Comparison of ENCODE assay signal across 13 mouse cellular contexts in genomic region chr6:129260034-129260433, GRCm38 (mm10). TPM values are rescaled to one million over a fixed set of nuclear protein-coding genes. Genes with fewer than 3 reads are reported as not detected.
DNase-seq lines count a peak whose midpoint lies in the region; ATAC-seq and TF ChIP-seq lines count a peak whose summit lies in the region.
"Had no signal": no experiment of that assay in that cellular context is flagged by ENCODE, and none has a peak within 500 bp of the region (broad histone marks: within the 10 kb centered on the region; RNA-seq: fewer than 3 reads in every experiment).

No protein-coding gene starts in this region.

- no peaks in the 10 kb centered on the region for H3K9me3 ChIP-seq in heart, embryonic 11.5 days (replicated peaks; ENCODE audit: control insufficient read depth, low read length)
- H3K9me3 ChIP-seq in lung, postnatal 0 days (ENCODE audit: low read length) = no peaks in the 10 kb centered on the region
- H3K9me3 ChIP-seq: heart, embryonic 13.5 days; midbrain, embryonic 15.5 days had no signal

- H3K27ac ChIP-seq in heart, adult 2 months = no peak overlapping the region
- no peak overlapping the region for H3K27ac ChIP-seq in heart, embryonic 11.5 days (ENCODE audit: low read depth, low read length)
- no peak overlapping the region for H3K27ac ChIP-seq in lung, postnatal 0 days (ENCODE audit: low read length)
- H3K27ac ChIP-seq: heart, embryonic 13.5 days; midbrain, embryonic 15.5 days had no signal

- no peaks in the 10 kb centered on the region for H3K79me2 ChIP-seq in heart, adult 2 months (replicated peaks; ENCODE audit: control insufficient read depth, insufficient read depth, low read length)

- no peak overlapping the region for H3K4me2 ChIP-seq in heart, embryonic 11.5 days
- H3K4me2 ChIP-seq in lung, postnatal 0 days (replicated peaks; ENCODE audit: low read depth, low read length) = no peak overlapping the region
- H3K4me2 ChIP-seq: heart, embryonic 13.5 days; midbrain, embryonic 15.5 days had no signal

- no peak overlapping the region for H3K9ac ChIP-seq in heart, adult 2 months (ENCODE audit: low read depth, low read length)
- H3K9ac ChIP-seq in heart, embryonic 11.5 days (ENCODE audit: low read depth, low read length) = no peak overlapping the region
- H3K9ac ChIP-seq in lung, postnatal 0 days (replicated peaks; ENCODE audit: low read depth) = no peak overlapping the region
- H3K9ac ChIP-seq: heart, embryonic 13.5 days; midbrain, embryonic 15.5 days had no signal

- no peak for TF ChIP-seq POLR2A in heart, adult 2 months (IDR thresholded peaks at IDR 0.05; ENCODE audit: insufficient read depth, low read depth, low read length)

- DNase-seq in heart, adult 2 months = no peak
- peak; percentile 25 for DNase-seq in lung, postnatal 0 days (ENCODE audit: low spot score)
- no peak for DNase-seq in lung, postnatal 10 days
- peak; percentile 70 for DNase-seq in splenic B cell, adult 2 months (ENCODE audit: low read depth, low spot score)
- no peak for DNase-seq in cerebellum, adult 9-11 months
- DNase-seq in heart, adult 11 months = no peak
- DNase-seq: thymus, adult 18-20 months had no signal

- TF ChIP-seq CTCF in heart, adult 2 months (IDR thresholded peaks at IDR 0.05) = peak; percentile 76
- peak; percentile 63 for TF ChIP-seq CTCF in lung, postnatal 0 days (IDR thresholded peaks at IDR 0.05)

- no peak for TF ChIP-seq EP300 in heart, adult 2 months (IDR thresholded peaks at IDR 0.05; ENCODE audit: insufficient read depth, low read depth, low read length)
- TF ChIP-seq EP300 in lung, postnatal 0 days (IDR thresholded peaks at IDR 0.05) = no peak

- no peak overlapping the region for H3K4me3 ChIP-seq in heart, adult 2 months
- no peak overlapping the region for H3K4me3 ChIP-seq in heart, embryonic 11.5 days (ENCODE audit: low read depth, low read length)
- H3K4me3 ChIP-seq in lung, postnatal 0 days (ENCODE audit: low read depth, low read length) = no peak overlapping the region
- H3K4me3 ChIP-seq: heart, embryonic 13.5 days; midbrain, embryonic 15.5 days had no signal

- H3K4me1 ChIP-seq in heart, adult 2 months (ENCODE audit: control insufficient read depth, insufficient read depth, low read length) = no peaks in the 10 kb centered on the region
- no peaks in the 10 kb centered on the region for H3K4me1 ChIP-seq in heart, embryonic 11.5 days (ENCODE audit: control insufficient read depth, insufficient read depth, low read length)
- no peaks in the 10 kb centered on the region for H3K4me1 ChIP-seq in lung, postnatal 0 days (ENCODE audit: insufficient read depth, low read depth, low read length)
- H3K4me1 ChIP-seq: heart, embryonic 13.5 days; midbrain, embryonic 15.5 days had no signal

- H3K27me3 ChIP-seq in heart, adult 2 months (ENCODE audit: control insufficient read depth, insufficient read depth, low read length) = no peaks in the 10 kb centered on the region
- no peaks in the 10 kb centered on the region for H3K27me3 ChIP-seq in heart, embryonic 11.5 days (ENCODE audit: control insufficient read depth, insufficient read depth, low read length)
- H3K27me3 ChIP-seq in lung, postnatal 0 days (replicated peaks; ENCODE audit: insufficient read depth, low read length) = no peaks in the 10 kb centered on the region
- H3K27me3 ChIP-seq in splenic B cell, adult 2 months (ENCODE audit: control insufficient read depth, insufficient read depth, low read length, poor library complexity, severe bottlenecking) = no peaks in the 10 kb centered on the region
- H3K27me3 ChIP-seq: heart, embryonic 13.5 days; midbrain, embryonic 15.5 days had no signal

- ATAC-seq in heart, embryonic 11.5 days (replicated peaks; ENCODE audit: insufficient number of reproducible peaks, low FRiP score, low TSS enrichment) = no peak
- ATAC-seq in lung, postnatal 0 days = no peak
- ATAC-seq in common myeloid progenitor, adult 5-6 weeks (replicated peaks; ENCODE audit: low read depth, poor library complexity, severe bottlenecking) = peak; percentile 68
- ATAC-seq: midbrain, embryonic 15.5 days had no signal

- no peaks in the 10 kb centered on the region for H3K36me3 ChIP-seq in heart, adult 2 months (ENCODE audit: control insufficient read depth, insufficient read depth, low read length)
- no peaks in the 10 kb centered on the region for H3K36me3 ChIP-seq in heart, embryonic 11.5 days (ENCODE audit: control insufficient read depth, insufficient read depth, low read length)
- no peaks in the 10 kb centered on the region for H3K36me3 ChIP-seq in lung, postnatal 0 days (ENCODE audit: insufficient read depth, low read length)
- H3K36me3 ChIP-seq in splenic B cell, adult 2 months (ENCODE audit: control insufficient read depth, insufficient read depth, low read length, poor library complexity, severe bottlenecking) = no peaks in the 10 kb centered on the region
- H3K36me3 ChIP-seq: heart, embryonic 13.5 days; midbrain, embryonic 15.5 days had no signal

- intact Hi-C loops in heart, adult 2 months (cut with DNase I) = loop anchor here (1.0 kb wide), 1 partner anchor 106 kb away; no protein-coding TSS in a partner anchor

RNA-seq across cellular contexts. Expression of gene Cd69, which starts 15.2 kb away (rescaled TPM):
- under 1 TPM; 0.26 to 0.48 TPM for total RNA-seq in heart, adult 2 months (2021)
- polyA plus RNA-seq in heart, adult 2 months (2012; rRNA removed) = 0.20 and 0.49 TPM in 2 replicates
- not detected in 2 replicates for polyA plus RNA-seq in heart, embryonic 11.5 days (2014; fragmentation: Nextera tagmentation; extraction: Ambion mirVana)
- polyA plus RNA-seq in lung, postnatal 0 days (2015; fragmentation: Nextera tagmentation; extraction: Ambion mirVana) = 0.39 and 0.48 TPM in 2 replicates
- 245 and 273 TPM in 2 replicates for total RNA-seq in common myeloid progenitor, adult 5-6 weeks (2017)
- total RNA-seq: layer of hippocampus, postnatal 25 days had no signal
- polyA plus RNA-seq: cortical plate, adult 2 months; heart, embryonic 13.5 days; midbrain, embryonic 15.5 days had no signal

Comparison
In these comparisons a context has a peak if more than half of its experiments do, and no peak if none do; other contexts are left out.
1. DNase-seq: peak in lung, postnatal 0 days (single experiment) and splenic B cell, adult 2 months (single experiment); none in heart, adult 2 months (0 of 2), lung, postnatal 10 days (single experiment), cerebellum, adult 9-11 months (single experiment) and heart, adult 11 months (single experiment).